ENCODE assay signal across 9 mouse cellular contexts in genomic region chr12:117035243-117035642, GRCm38 (mm10).
A peak's percentile ranks its signal among the peaks of the same experiment; 100 is the strongest.
DNase-seq lines count a peak whose midpoint lies in the region; ATAC-seq and TF ChIP-seq lines count a peak whose summit lies in the region.
"Had no signal": no experiment of that assay in that cellular context is flagged by ENCODE, and none has a peak within 500 bp of the region (broad histone marks: within the 10 kb centered on the region; RNA-seq: fewer than 3 reads in every experiment).

No protein-coding gene starts in this region.

- H3K36me3 ChIP-seq in kidney, embryonic 14.5 days (ENCODE audit: control insufficient read depth, insufficient read depth, low read length) = no peaks in the 10 kb centered on the region
- no peaks in the 10 kb centered on the region for H3K36me3 ChIP-seq in limb, embryonic 10.5 days
- no peaks in the 10 kb centered on the region for H3K36me3 ChIP-seq in midbrain, embryonic 16.5 days (ENCODE audit: control insufficient read depth, insufficient read depth, low read length)
- no peaks in the 10 kb centered on the region for H3K36me3 ChIP-seq in testis, adult 2 months (ENCODE audit: control insufficient read depth, insufficient read depth, low read length)

- H3K9me3 ChIP-seq in kidney, embryonic 14.5 days (ENCODE audit: control insufficient read depth, low read length) = no peaks in the 10 kb centered on the region
- H3K9me3 ChIP-seq in limb, embryonic 10.5 days (replicated peaks) = no peaks in the 10 kb centered on the region
- H3K9me3 ChIP-seq in midbrain, embryonic 16.5 days (replicated peaks; ENCODE audit: control insufficient read depth, low read length, poor library complexity, severe bottlenecking) = no peaks in the 10 kb centered on the region

- H3K4me2 ChIP-seq in kidney, embryonic 14.5 days (replicated peaks; ENCODE audit: low read depth, low read length) = no peak overlapping the region
- no peak overlapping the region for H3K4me2 ChIP-seq in midbrain, embryonic 16.5 days (ENCODE audit: low read length)

- no peak for TF ChIP-seq POLR2A in testis, adult 2 months (IDR thresholded peaks at IDR 0.05; ENCODE audit: control insufficient read depth, low read depth, low read length)

- no peak overlapping the region for H3K9ac ChIP-seq in kidney, embryonic 14.5 days (ENCODE audit: low read depth, low read length)
- no peak overlapping the region for H3K9ac ChIP-seq in midbrain, embryonic 16.5 days (ENCODE audit: low read depth, low read length)

- no peak overlapping the region for H3K27ac ChIP-seq in kidney, embryonic 14.5 days (ENCODE audit: low read depth, low read length)
- H3K27ac ChIP-seq in limb, embryonic 10.5 days = no peak overlapping the region
- no peak overlapping the region for H3K27ac ChIP-seq in midbrain, embryonic 16.5 days (ENCODE audit: low read length)
- no peak overlapping the region for H3K27ac ChIP-seq in testis, adult 2 months (ENCODE audit: control insufficient read depth, insufficient read depth, low read depth, low read length)

- DNase-seq in heart, adult 8-10 months (ENCODE audit: low spot score) = peak; percentile 22
- no peak for DNase-seq in heart, postnatal 25 days (ENCODE audit: low spot score)
- peak; percentile 72 to 73 for DNase-seq in cerebellum, postnatal 14 days
- DNase-seq in frontal cortex, postnatal 36 days (ENCODE audit: low spot score in 2 of 2) = peak; percentile 64 to 79
- peak; percentile 61 for DNase-seq in limb, embryonic 10.5 days (ENCODE audit: low spot score)

- ATAC-seq in kidney, embryonic 14.5 days (ENCODE audit: low FRiP score, low TSS enrichment) = peak; percentile 64
- ATAC-seq in midbrain, embryonic 16.5 days = peak; percentile 66; the same call in 1 of the 2 replicates

- H3K4me3 ChIP-seq in kidney, embryonic 14.5 days (ENCODE audit: low read length) = no peak overlapping the region
- H3K4me3 ChIP-seq in limb, embryonic 10.5 days = no peak overlapping the region
- no peak overlapping the region for H3K4me3 ChIP-seq in midbrain, embryonic 16.5 days (ENCODE audit: low read depth, low read length)
- H3K4me3 ChIP-seq in testis, adult 2 months (ENCODE audit: control insufficient read depth, low read depth, low read length) = no peak overlapping the region
- H3K4me3 ChIP-seq: megakaryocyte, embryonic 14.5 days had no signal

- intact Hi-C loops in heart, postnatal 25 days (cut with DNase I) = loop anchor here (2.0 to 5.0 kb wide), 2 partner anchors 292 to 317 kb away; no protein-coding TSS in a partner anchor

- 5% methylated on average over 2 of the region's 2 CpGs for WGBS in kidney, embryonic 14.5 days
- 3% methylated on average over 2 of the region's 2 CpGs for WGBS in limb, embryonic 10.5 days
- 0% methylated on average over 2 of the region's 2 CpGs for WGBS in midbrain, embryonic 16.5 days

- TF ChIP-seq CTCF in testis, adult 2 months (IDR thresholded peaks at IDR 0.05; ENCODE audit: control insufficient read depth, insufficient read depth, insufficient replicate concordance, low read depth, low read length) = peak; percentile 66; the same call in 1 of the 2 replicates

- no peaks in the 10 kb centered on the region for H3K27me3 ChIP-seq in kidney, embryonic 14.5 days (ENCODE audit: control insufficient read depth, insufficient read depth, low read length)
- H3K27me3 ChIP-seq in limb, embryonic 10.5 days (ENCODE audit: low read depth, poor library complexity, severe bottlenecking) = no peaks in the 10 kb centered on the region
- no peaks in the 10 kb centered on the region for H3K27me3 ChIP-seq in midbrain, embryonic 16.5 days (ENCODE audit: control insufficient read depth, insufficient read depth, low read depth, low read length)
- no peaks in the 10 kb centered on the region for H3K27me3 ChIP-seq in testis, adult 2 months (ENCODE audit: control insufficient read depth, insufficient read depth, low read length)
- H3K27me3 ChIP-seq: megakaryocyte, embryonic 14.5 days had no signal

- no peaks in the 10 kb centered on the region for H3K4me1 ChIP-seq in kidney, embryonic 14.5 days (ENCODE audit: control insufficient read depth, insufficient read depth, low read length)
- no peaks in the 10 kb centered on the region for H3K4me1 ChIP-seq in limb, embryonic 10.5 days
- peaks cover 4% of the 10 kb centered on the region for H3K4me1 ChIP-seq in midbrain, embryonic 16.5 days (ENCODE audit: control insufficient read depth, insufficient read depth, low read length)
- H3K4me1 ChIP-seq in testis, adult 2 months (ENCODE audit: control insufficient read depth, insufficient read depth, low read length) = no peaks in the 10 kb centered on the region
- H3K4me1 ChIP-seq: megakaryocyte, embryonic 14.5 days had no signal
